ENCODE assay signal across 9 mouse cellular contexts in genomic region chr1:189006267-189006666, GRCm38 (mm10). TPM values are rescaled to one million over a fixed set of nuclear protein-coding genes. Genes with fewer than 3 reads are reported as not detected.
DNase-seq lines count a peak whose midpoint lies in the region; ATAC-seq and TF ChIP-seq lines count a peak whose summit lies in the region.
"Had no signal": no experiment of that assay in that cellular context is flagged by ENCODE, and none has a peak within 500 bp of the region (broad histone marks: within the 10 kb centered on the region; RNA-seq: fewer than 3 reads in every experiment).

No protein-coding gene starts in this region.

- no peak overlapping the region for H3K9ac ChIP-seq in lung, embryonic 14.5 days
- H3K9ac ChIP-seq in limb, embryonic 13.5 days = no peak overlapping the region

- TF ChIP-seq POLR2A in lung, adult 2 months (IDR thresholded peaks at IDR 0.05; ENCODE audit: borderline replicate concordance, extremely low read depth, low read depth, low read length) = no peak

- TF ChIP-seq CTCF in lung, embryonic 14.5 days (IDR thresholded peaks at IDR 0.05; ENCODE audit: low read depth) = no peak
- TF ChIP-seq CTCF in lung, adult 2 months (IDR thresholded peaks at IDR 0.05; ENCODE audit: insufficient read depth, low read length) = no peak

- no peaks in the 10 kb centered on the region for H3K27me3 ChIP-seq in lung, embryonic 14.5 days (ENCODE audit: insufficient read depth, low read length)
- no peaks in the 10 kb centered on the region for H3K27me3 ChIP-seq in forebrain, embryonic 10.5 days (ENCODE audit: poor library complexity, severe bottlenecking)
- no peaks in the 10 kb centered on the region for H3K27me3 ChIP-seq in limb, embryonic 13.5 days
- no peaks in the 10 kb centered on the region for H3K27me3 ChIP-seq in splenic B cell, adult 2 months (ENCODE audit: control insufficient read depth, insufficient read depth, low read length, poor library complexity, severe bottlenecking)

- peak overlapping the region; percentile 79 for H3K4me2 ChIP-seq in lung, embryonic 14.5 days
- H3K4me2 ChIP-seq in limb, embryonic 13.5 days (replicated peaks) = peak overlapping the region; percentile 94

- peak overlapping the region; percentile 91 for H3K4me3 ChIP-seq in lung, embryonic 14.5 days (ENCODE audit: low read depth, low read length)
- no peak overlapping the region for H3K4me3 ChIP-seq in lung, adult 2 months (replicated peaks; ENCODE audit: extremely low read depth, low read depth, low read length)
- peak overlapping the region; percentile 99 for H3K4me3 ChIP-seq in forebrain, embryonic 10.5 days
- H3K4me3 ChIP-seq in limb, embryonic 13.5 days = peak overlapping the region; percentile 96

- no peak overlapping the region for H3K27ac ChIP-seq in lung, embryonic 14.5 days (ENCODE audit: low read depth)
- no peak overlapping the region for H3K27ac ChIP-seq in forebrain, embryonic 10.5 days
- H3K27ac ChIP-seq in limb, embryonic 13.5 days = no peak overlapping the region

- no peaks in the 10 kb centered on the region for H3K9me3 ChIP-seq in lung, embryonic 14.5 days (ENCODE audit: low read depth, low read length)
- no peaks in the 10 kb centered on the region for H3K9me3 ChIP-seq in forebrain, embryonic 10.5 days
- no peaks in the 10 kb centered on the region for H3K9me3 ChIP-seq in limb, embryonic 13.5 days

- intact Hi-C loops in left cerebral cortex, postnatal 4 days (cut with DNase I) = no loop called here

- DNase-seq in lung, embryonic 14.5 days = no peak
- DNase-seq in lung, adult 2 months = no peak
- DNase-seq in forebrain, embryonic 10.5 days (ENCODE audit: extremely low spot score, low spot score) = no peak
- DNase-seq in splenic B cell, adult 2 months (ENCODE audit: low read depth, low spot score) = peak; percentile 54
- DNase-seq in embryo, embryonic 9.5 days (ENCODE audit: extremely low spot score) = no peak
- no peak for DNase-seq in left cerebral cortex, postnatal 4 days
- DNase-seq in frontal cortex, postnatal 36 days (ENCODE audit: low spot score in 2 of 2) = no peak
- DNase-seq: spleen, adult 18-20 months had no signal

- 44% methylated on average over 5 of the region's 5 CpGs for WGBS in lung, embryonic 14.5 days
- 32% methylated on average over 5 of the region's 5 CpGs for WGBS in lung, adult 2 months
- 75% methylated on average over 5 of the region's 5 CpGs for WGBS in forebrain, embryonic 10.5 days
- WGBS in limb, embryonic 13.5 days = 60% methylated on average over 5 of the region's 5 CpGs

- ATAC-seq in lung, embryonic 14.5 days (ENCODE audit: insufficient read depth) = no peak
- no peak for ATAC-seq in limb, embryonic 13.5 days (ENCODE audit: low FRiP score, low read depth)

- H3K4me1 ChIP-seq in lung, embryonic 14.5 days (ENCODE audit: insufficient read depth) = peaks cover 14% of the 10 kb centered on the region; the same call in 1 of the 2 replicates
- peaks cover 3% of the 10 kb centered on the region for H3K4me1 ChIP-seq in lung, adult 2 months (ENCODE audit: control insufficient read depth, insufficient read depth, low read length)
- peaks cover 30% of the 10 kb centered on the region for H3K4me1 ChIP-seq in forebrain, embryonic 10.5 days
- peaks cover 22% of the 10 kb centered on the region for H3K4me1 ChIP-seq in limb, embryonic 13.5 days

- peaks cover 3% of the 10 kb centered on the region; the same call in 1 of the 2 replicates for H3K36me3 ChIP-seq in lung, embryonic 14.5 days (ENCODE audit: insufficient read depth)
- H3K36me3 ChIP-seq in forebrain, embryonic 10.5 days (replicated peaks) = peaks cover 24% of the 10 kb centered on the region
- H3K36me3 ChIP-seq in limb, embryonic 13.5 days = peaks cover 10% of the 10 kb centered on the region; the same call in 1 of the 2 replicates
- H3K36me3 ChIP-seq in splenic B cell, adult 2 months (ENCODE audit: control insufficient read depth, insufficient read depth, low read length, poor library complexity, severe bottlenecking) = no peaks in the 10 kb centered on the region

RNA-seq across cellular contexts. Expression of gene Kctd3, which starts 1.4 kb away (rescaled TPM):
- 38.7 and 45.9 TPM in 2 replicates for polyA plus RNA-seq in lung, embryonic 14.5 days (2014; fragmentation: Nextera tagmentation; extraction: Ambion mirVana)
- 34.0 and 40.0 TPM in 2 replicates for polyA plus RNA-seq in lung, adult 2 months (2012; rRNA removed)
- 27.4 and 27.9 TPM in 2 replicates for polyA plus RNA-seq in forebrain, embryonic 10.5 days (2016; fragmentation: Nextera tagmentation; extraction: Ambion mirVana)
- polyA plus RNA-seq in limb, embryonic 13.5 days (2015; fragmentation: Nextera tagmentation; extraction: Ambion mirVana) = 33.4 and 34.6 TPM in 2 replicates
- total RNA-seq in left cerebral cortex, postnatal 4 days (2021) = 100 to 1,000 TPM; 105 to 116 TPM
